Mouse (Mus musculus) embryonic fibroblast, embryonic 13.5 days (primary cell): Measurements from ENCODE around the gene Taf3.

Source experiments
- CTCF ChIP-seq: IDR thresholded peaks from 2 replicates; pipeline ENCODE4 v1.5.1; 2011; ENCODE audit warnings: mild to moderate bottlenecking, control low read depth, low read length, moderate library complexity, borderline replicate concordance; ENCODE audit not compliant: insufficient read depth
- POLR2A ChIP-seq: IDR thresholded peaks from 2 replicates; pipeline ENCODE4 v1.6.1; 2011; ENCODE audit warnings: low read depth, mild to moderate bottlenecking, control low read depth, low read length, moderate library complexity

- TF ChIP-seq CTCF, result no peak
- TF ChIP-seq POLR2A, result no peak
Measured at GRCm38 (mm10) chr2:9867092-9867825, 181.1 kb downstream of the Taf3 start.
